Mouse (Mus musculus): ENCODE measurements around the gene Ubox5.
A peak's percentile ranks its signal among the peaks of the same experiment; 100 is the strongest.
"Not testable (repeated sequence)": the region's sequence is repeated elsewhere in the genome, so short reads cannot be mapped to it uniquely, and the experiment has no call there.

Gene Ubox5

DNA sequence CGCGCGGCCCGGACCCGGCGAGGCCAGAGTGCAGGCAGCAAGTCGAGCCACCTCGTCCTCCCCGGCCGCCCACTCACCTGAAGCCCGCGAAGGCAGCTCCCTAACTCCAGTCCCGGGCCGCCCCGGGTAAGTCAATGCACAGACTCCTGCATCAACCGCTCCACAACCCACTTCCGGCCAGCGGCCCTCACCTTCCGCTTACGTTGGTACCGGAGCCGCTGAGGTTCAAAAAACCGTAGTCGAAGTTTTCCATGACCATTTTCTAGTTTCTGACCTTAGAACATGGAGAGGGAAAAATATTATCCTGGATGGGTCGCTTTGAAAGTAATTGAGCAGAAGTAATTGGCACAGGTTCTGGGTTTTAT, at the start of gene Ubox5, which contains the start of gene Fastkd5:
Ubox5 (minus strand) TSS at position 200 of the 365 bp plus-strand sequence.
Fastkd5 (minus strand) TSS at position 189 of the 365 bp plus-strand sequence.
- DNase-seq (ENCODE audit: low spot score), result peak; percentile 86

DNA sequence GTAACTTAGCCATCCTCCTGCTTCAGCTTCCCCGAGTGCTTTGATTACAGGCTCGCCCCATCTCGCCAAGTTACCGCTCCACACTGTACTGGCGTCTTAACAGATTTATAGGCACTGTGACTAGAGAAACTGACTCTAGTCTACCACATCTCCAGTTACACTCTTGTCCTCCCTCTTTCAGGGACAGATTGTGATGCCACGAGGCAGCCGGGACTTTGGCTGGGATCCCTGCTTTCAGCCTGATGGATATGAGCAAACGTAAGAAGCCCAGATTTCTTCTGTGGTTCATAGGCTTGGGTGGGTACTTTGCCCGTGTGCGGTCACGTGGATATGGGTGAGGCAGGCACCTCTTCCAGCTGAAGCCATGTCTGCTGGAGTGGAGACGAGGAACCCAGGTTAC, 49.3 kb upstream of the Ubox5 start:
- DNase-seq (ENCODE audit: low spot score), result no peak

DNA sequence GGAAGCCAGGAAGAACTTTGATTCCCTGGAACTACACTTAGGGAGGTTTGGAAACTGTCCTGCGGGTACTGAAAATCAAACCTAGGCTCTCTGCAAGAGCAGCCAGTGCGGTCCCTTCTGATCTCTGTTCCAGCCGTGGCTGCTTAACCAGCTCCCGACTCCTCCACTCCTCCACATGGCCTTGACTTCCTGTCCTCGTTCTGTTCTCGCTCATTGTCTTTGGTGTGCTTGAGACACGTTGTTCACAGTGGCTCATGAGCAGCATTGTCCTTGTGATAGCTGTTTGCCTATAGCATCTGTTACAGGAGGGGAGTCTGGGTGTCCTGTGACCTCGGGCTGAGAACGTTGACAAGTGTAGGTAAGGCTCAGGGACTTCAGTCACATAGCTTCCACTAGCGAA, 47.4 kb upstream of the Ubox5 start:
- no peak for DNase-seq (ENCODE audit: low spot score)

DNA sequence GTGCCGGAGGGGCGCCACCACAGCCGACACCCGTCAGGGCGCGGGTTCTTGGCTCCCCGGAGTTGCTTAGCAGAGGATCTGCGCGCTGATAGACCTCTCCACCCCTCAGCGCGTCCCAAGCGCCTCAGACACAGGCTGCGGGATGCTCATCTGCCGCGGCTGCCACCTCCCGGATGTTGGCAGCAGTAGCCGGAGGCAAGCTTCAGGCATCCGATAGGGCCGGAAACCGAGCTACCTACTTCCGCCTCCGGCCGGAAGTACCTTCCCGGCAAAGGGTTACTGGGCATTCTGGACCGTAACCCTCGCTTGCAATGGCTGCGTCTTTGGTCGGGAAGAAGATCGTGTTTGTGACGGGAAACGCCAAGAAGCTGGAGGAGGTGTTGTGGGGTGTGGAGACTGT, 37.7 kb upstream of the Ubox5 start, which contains the start of gene Itpa:
Itpa (plus strand) TSS at position 52 of the 400 bp plus-strand sequence.
- DNase-seq (ENCODE audit: low spot score), result peak; percentile 86

DNA sequence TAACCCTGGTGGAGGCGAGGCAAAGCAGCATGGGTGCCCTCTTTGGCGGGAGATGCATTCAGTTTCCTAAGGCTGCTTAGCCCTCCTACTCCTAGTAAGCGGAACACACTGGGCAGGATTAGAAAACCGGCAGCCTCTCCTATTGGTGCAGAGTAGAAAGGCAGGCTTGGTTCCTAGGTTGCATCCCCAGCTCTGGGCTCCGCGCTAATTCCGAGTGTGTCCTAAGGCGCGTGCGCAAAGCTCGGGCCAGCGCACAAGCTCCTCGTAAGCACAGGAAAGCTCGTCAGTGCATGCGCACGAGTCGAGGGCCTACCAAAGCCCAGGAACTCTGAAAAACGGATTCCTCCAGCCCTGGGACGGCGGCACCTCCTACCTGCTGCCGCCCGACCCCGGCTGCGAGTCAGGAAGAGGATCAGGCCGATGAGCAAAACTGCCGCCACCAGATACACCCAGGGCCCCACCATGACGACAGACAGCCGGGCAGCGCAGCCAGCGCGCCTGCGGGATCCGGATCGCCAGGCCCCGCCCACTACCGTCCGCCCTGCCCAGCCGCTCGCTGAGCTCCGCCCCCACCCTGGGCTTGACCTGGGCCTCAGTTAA, 34.4 kb upstream of the Ubox5 start, which contains the start of gene Ddrgk1:
Ddrgk1 (minus strand) TSS at position 558 of the 600 bp plus-strand sequence.
- peak; percentile 95 for DNase-seq (ENCODE audit: low spot score)

DNA sequence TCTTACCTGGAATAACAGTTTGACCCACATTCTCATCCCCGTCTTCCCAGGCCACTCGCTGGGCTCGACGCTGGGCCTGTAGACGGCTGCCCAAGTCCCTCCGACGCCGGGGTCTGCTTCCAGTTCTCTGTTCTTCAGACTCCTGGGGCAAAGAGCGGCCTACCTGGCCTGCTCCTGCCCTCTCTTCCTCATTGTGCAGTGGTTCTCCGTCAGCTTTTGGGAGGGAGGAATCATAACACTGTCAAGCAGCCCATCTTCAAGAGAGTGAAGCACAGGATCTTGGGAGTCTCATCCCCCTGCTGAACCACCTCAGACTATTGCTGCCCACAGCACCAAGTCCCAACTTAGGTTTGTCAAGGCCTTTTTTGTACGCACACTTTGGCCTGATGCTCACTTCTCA, 33.5 kb upstream of the Ubox5 start:
- no peak for DNase-seq (ENCODE audit: low spot score)

DNA sequence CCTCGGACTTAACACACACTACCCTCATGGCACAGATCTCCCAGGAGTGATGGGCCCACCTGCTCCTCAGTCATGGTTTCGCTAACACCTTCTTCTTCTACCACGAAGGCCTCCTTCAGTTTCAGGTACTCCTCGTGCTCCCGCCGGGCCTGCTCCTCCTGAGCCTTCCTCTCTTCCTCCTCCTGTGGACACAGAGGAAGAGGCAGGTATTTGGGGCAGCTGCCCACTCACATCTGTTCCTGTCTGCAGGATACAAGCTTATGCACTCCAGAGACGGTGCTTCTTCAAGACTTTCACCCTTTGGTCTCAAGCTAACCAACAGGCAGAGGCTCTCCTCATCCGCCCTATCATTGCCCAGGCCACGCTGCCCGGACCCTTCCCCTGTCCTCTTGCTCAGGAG, 28.7 kb upstream of the Ubox5 start:
- DNase-seq (ENCODE audit: low spot score), result no peak

DNA sequence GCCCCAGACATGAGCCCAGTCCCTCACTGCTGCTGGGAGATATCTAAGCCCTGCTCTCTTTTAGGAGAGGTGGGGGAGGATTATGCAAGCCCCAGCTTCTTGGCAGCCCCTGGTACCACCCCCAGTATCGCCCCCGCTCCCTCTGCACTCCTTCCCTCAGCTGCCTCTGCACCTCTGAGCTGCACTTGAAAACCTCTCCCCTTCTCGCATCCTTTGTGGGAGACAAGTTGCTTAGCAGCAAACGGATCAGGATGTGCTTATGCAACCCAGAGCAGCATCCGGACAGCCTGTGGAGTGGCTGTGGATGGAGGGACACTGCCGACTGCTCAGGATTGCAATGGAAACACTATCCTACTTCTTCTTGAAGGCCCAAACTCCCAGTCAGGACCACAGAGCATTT, 27.7 kb upstream of the Ubox5 start:
- DNase-seq (ENCODE audit: low spot score), result no peak

DNA sequence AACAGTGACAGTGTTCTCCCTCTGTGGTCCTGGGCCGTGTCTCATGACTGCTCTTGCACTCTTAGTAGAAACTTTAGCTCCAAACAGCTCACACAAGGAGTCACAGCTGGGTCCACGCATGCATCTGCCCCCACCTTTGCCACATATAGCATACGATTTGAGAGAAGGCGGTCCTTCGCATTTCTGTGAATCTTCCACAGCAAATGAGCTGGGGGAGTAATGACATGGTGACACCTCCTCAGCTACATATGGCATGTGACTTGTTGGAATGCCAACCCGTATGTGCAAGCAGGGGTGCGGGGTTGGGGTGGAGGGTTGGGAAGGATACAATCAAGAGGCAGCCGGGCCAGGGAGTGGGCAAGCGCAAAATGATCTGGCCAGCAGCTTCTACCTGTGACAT, 26.7 kb upstream of the Ubox5 start:
- DNase-seq (ENCODE audit: low spot score), result no peak

DNA sequence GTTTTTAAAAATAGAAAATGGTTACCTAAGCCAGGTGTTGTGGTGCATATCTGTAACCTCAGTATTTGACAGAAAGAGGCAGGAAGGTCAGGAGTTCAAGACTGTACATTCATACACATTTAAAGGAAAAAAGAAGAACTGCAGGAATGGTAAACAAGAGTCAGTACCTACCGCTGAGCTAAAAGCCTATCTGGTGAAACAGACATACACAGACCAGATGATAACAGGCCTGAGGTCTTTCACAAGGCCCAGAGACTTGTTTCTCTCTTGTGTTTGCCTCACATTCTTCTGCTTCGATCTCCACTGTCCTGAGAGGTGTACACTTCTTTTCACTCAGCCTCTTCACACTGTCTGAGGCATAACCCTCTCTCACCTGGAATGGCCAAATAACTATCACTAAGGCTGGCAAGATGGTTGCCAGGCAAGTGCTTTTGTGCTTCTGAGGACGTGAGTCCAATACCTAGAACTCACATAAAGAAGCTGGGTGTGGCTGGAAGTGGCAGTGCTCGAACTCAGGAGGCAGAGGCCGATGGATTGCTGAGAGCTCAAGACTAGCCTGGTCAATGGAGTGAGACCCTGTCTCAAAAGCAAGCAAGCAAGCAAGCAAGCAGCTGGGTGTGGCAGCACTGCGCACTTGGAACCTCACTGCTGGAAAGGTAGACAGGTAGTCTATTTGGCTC, 26.0 kb upstream of the Ubox5 start:
- no peak for DNase-seq (ENCODE audit: low spot score)

DNA sequence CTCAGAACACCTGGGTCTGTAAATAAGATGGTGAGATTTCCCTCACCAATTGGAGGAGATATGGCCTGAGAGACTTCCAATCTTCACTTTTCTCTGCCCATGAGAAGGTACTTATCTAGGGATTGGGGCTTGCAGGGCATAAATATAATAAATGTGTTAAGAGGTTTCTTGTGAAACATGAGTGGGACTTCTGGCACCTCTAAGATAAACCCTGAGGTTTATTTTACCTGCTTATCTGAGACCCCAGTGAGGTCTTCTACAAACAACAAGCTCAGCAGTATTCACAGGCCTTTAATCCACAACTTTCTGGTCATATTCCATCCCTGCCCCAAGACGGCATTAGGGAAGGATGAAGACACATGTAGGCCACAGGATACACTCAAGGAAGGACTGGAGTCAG, 23.9 kb upstream of the Ubox5 start:
- DNase-seq (ENCODE audit: low spot score), result no peak

DNA sequence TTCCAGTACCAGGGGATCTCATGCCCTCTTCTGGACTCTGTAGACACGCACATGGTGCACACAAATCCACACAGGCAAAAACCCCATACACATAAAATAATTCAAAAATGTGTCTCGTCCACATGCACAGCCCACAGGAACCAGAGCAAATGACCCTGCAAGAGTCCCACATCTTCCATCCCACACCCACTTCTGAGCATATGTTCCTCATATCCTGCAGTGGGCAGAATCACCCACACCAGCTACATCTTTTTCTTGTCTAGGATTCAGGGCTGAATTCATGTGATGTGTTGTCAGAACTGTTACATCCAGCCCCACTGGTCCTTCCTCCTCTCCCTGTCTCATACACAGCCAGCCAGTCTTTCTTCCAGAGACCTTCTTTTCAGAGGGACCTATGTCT, 23.5 kb upstream of the Ubox5 start:
- DNase-seq (ENCODE audit: low spot score), result no peak

DNA sequence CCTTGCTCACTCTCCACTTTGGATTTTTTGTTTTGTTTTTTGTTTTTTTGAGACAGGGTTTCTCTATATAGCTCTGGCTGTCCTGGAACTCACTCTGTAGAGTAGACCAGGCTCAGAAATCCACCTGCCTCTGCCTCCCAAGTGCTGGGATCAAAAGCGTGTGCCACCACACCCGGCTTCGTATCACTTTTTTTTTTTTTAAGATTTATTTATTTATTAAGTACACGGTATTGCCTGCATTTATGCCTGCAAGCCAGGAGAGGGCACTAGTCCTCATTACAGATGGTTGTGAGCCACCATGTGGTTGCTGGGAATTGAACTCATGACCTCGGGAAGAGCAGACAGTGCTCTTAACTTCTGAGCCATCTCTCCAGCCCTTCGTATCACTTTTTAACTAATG, 19.2 kb upstream of the Ubox5 start:
- DNase-seq (ENCODE audit: low spot score), result not testable (repeated sequence)

DNA sequence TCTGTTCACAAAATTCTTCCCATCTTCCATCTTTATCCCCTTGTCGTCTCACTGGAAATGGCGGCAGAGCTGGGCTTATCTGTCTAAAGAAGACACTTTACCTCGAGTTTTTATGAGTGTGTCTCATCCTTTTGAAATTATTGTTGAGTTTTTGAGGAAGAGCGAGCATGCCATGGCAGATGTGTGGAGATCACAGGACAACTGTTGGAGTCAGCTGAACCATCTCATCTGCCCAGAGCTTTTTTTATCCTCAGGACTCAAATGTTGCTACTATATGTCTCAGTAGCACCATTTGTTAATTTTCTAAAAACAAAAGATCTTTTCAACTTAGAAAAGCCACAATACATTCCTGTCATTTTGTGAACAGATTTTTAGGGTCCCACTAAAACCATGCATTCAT, 15.4 kb upstream of the Ubox5 start:
- no peak for DNase-seq (ENCODE audit: low spot score)

DNA sequence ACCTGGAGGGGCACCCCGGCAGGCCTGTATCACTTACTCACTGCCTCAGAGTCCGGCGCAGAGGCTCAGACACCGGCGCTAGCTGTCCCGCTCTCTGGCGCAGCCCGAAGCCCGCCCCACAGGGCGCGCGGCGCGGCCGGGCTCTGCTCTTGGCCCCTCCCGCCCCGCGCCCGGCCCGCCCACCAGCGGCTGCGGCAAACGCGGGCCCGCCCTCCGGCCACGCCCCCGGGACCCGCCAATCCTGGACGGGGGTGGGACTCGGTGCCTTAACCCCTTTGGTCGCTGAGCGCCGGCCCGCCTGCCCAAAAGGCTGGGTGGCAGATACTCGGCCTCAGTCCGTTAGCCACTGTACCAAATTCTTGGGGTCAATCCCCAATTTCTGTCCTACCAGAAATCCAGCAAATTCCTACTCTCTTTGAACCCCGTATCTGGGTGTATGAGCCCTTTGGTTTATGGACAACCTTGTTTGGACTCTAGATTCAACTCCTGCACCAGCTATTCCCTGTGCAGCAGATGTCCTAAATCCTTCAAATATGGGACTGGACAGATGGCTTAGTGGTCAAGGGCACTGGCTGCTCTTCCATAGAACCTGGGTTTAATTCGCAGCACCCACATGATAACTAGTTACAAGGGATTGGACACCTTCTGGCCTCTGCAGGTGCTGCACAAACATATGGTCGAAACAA, 13.0 kb upstream of the Ubox5 start, which contains the start of gene Lzts3:
Lzts3 (minus strand) TSS at position 120 of the 686 bp plus-strand sequence.
- DNase-seq (ENCODE audit: low spot score), result peak; percentile 91

DNA sequence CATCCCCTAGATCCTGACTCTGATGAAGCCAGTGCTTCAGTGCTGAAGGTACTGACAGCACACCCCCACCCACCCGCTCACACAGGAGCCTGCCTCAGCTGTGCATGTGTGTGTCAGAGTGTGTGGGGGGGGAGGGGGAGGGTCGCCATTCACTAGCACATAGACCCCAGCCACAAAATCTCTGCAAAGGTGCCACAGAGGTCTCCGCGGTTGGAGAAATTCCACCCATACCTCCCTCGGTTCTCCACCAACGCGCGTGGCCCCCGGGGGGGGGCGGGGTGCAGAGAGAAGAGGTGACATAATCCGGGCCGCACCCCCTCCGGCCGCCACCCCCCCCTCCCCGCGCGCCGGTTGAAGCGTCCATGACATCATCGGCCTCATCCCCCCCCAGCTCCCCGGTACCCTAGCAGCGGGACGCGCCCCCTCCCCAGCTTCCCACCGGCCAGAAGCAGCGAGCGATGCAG, 12.4 kb upstream of the Ubox5 start:
- peak; percentile 23 for DNase-seq (ENCODE audit: low spot score)

DNA sequence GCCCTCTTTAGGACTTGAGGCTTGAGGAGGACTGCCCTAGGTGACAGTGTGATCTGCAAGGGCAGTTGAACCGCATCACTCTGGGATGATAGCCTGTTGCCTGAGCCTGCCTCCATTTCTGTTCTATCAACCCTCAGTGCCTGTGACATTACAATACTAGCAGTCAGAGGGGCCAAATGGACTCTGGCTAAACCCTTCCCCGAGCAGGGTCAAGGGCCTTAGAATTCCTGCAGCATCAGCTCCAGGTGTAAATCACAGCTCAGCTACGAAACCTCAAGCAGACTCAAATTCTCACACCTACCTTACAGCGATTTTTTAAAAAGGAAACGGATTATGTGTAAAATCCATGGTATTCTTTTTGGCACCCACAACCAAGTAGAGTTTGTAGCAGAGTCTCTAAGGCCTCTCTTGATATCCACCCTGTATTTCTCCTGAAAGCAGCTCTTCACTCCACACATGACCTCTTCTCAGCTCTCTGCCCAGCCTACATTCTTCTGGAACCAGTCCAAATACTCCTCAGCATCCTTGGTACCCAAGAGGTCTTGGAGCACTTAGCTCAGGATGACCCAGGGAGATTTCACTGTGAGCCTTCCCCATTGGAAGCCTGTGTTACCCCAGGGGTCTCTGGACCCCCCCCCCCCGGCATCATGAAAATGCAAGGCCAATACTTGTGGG, 11.7 kb upstream of the Ubox5 start:
- peak; percentile 34 for DNase-seq (ENCODE audit: low spot score)

DNA sequence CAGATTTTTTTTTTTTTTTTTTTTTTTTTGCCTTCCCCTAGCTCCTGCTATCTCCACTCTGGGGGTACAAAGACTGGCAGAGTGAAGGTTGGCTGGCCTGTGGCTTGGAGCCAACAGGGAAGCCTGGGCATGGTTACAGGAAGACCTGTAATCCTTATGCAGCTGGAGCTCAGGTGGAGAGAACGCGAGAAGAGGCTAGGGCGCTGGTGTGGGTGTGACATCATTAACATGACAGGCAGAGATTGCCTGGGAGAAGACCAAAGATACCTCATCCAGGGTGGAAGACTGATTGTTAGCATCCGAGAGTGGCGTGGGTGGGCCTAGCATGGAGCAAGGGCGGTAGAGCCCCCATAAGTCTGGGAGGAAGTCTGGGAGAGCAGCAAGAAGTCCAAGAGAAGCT, 9.4 kb upstream of the Ubox5 start:
- DNase-seq (ENCODE audit: low spot score), result no peak

DNA sequence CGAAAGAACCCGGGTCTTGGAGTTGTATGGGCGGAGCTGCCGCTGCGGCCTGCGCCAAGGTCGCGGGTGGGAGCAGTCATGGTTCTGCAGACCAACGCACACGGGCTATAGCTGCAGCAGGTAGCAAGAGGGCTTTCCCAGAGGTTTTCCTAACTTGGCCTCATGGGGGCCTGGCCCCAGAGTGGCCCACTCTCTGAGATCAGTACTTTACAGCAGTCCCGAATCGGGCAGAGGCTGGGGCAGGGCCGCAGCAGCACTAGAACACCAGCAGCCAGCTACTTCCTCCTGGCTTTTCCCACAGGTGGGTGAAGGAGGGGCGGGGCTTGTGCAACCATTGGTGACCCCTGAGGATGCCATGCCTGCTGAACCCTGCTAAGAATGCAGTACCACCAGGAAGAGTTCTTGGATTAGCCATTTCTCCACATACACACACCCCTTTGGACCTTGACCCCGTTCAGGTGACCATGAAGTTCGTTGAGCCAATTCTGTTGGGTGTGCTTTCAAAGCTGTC, 8.3 kb upstream of the Ubox5 start:
- DNase-seq (ENCODE audit: low spot score), result no peak

DNA sequence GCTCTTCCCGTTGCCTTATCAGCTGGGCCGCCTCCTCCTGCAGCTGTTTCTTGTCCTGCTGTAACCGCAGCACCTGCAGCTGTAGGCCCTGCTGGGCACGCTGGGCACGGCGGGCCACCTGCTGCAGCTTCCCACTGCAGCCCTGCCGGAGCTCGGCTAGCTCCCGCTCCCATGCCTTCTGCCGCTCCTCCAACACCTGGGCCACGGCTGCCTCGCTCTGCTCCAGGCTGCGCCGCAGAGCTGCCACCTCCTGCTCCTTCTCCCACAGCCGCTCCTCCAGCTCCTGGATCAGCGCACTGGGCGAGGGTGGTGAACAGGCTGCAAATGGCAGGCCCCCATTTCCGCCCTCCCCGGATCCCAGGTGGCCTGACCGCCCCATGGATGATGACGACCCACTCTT, 6.0 kb upstream of the Ubox5 start:
- DNase-seq (ENCODE audit: low spot score), result no peak

DNA sequence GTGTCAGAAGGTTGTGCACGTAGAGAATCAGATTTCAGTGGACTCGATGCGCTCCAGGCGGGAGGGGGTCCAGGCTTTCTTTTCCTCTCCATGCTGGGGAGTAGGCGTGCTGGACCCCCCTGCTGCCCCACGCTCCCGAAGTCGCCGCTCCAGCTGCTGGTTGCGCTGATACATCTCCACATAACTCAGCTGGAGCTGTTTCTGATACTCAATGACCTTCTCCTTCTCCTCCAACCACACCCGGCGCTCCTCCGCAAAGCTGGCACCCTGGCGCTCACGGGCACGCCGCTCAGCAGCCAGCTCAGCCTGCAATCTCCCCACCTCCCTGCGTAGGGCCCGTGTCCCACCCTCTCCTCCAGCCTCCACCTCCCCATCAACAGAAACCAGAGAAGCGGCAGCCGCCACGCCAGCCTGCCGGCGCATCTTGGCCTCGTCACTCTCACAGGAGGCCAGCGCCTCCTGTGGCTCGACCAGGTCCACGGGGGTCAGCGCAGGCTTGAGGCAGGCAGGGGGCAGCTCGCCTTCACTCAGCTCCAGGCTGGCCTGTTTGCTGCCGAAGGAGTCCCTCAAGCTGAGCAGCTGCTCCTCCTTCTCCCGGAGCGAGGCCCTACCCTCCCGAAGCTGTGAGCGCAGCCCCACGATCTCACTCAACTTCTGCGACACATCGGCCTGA, 5.0 kb upstream of the Ubox5 start:
- no peak for DNase-seq (ENCODE audit: low spot score)

All from MN1 (cell line).